Mouse (Mus musculus): ENCODE measurements around the gene Prkaa1.

Gene Prkaa1

DNA sequence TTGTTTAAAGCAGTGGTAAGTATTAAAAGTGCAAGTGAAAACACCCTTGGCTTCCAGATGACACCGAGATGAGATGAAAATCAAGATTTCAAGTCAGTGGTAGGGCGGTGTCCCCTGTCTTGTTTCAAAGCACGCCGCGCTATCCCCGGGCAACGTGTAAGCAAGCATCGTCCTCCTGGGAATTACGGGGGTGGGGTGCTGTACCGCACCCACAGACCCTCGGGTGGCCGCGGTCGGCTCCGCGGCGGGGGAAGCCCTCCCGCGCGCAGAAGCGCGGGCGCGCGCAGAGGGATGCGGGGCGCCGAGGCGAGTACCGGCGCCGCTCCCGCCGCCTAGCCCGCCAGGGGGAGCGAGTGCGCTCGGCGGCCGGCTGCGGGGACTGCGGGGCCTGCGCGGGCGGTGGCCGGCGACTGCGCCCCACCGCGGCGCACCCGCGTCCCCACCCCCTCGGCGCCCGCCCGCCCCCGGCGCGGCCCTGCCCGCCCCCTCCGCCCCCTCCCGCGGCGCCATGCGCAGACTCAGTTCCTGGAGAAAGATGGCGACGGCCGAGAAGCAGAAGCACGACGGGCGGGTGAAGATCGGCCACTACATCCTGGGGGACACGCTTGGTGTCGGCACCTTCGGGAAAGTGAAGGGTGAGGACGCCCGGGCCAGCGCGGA, at the start of gene Prkaa1:
Gene Prkaa1, plus strand, starts transcription at position 501 of the 660 bp plus-strand sequence.
- peak; percentile 80 for DNase-seq (ENCODE audit: low read depth, low spot score)

DNA sequence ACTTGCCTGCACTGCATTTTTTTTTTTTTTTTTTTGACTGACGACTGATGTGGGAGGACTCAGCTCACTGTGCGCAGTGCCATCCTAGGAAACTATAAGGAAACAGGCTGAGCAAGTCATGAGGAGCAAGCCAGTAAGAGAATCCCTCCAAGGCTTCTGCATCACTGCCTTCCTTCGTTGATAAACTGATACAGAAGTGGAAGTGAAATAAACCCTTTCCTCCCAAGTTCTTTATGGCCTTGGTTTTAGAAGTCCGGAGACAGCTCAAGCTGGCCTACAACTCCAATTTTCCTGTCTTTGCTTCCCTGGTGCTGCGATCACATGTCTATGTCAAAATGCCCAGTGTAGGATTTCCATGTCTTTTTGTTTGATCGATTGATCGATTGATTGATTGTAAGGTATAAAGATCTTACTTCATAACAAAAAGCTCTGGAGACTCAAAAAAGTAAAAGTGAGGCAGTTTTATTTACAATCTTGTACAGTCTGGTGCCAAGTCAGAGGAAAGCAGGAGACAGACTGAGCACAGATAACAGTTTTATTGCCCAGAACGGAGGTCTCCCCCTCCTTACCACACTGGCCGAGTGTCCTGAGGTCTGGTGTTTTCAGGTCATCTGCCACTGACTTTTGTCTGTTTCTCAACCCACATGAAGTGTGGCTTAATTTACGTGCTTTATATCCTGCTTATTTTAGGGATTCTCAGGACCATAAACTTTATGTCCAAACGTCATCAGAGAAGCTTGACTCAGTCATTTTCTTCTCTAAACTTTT, 47.9 kb upstream of the Prkaa1 start:
- no peak for DNase-seq (ENCODE audit: low read depth, low spot score)

DNA sequence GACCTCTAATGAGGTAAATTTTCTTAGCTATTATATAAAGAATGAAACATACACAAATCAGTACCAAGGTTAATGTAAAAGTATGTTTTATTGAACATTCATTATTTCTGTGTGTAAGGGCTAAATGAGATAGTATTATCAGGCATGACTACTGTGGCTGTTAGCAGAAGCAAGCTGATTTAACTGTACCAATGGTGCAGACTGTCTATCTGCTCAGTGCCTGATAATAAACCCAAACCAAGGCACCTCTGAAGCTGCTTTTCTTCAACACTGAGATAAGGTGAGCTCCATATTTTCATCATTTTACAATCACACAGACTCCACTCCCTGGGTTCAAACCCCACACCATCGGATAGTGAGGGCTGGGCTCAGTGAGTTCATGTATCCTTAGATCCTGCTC, 46.3 kb upstream of the Prkaa1 start:
- DNase-seq (ENCODE audit: low read depth, low spot score): no peak

DNA sequence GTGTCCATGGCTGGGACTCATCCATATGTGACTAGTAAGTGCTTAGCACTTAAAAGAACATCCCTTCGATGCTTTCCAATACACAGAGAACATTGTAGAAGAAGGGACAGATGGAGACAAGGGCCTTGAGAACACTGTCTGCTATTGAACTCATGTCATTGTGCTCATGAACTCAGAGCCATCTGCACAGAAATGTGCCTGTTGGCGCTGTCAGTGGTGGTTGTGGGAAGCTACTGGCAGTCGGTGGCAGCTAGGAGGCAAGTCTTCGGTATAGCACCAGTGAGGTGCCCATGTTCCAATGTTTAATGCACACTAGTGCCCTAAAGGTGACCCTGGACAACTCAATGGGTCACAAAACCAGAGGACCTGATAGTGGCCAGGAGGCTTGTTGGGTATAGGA, 41.3 kb upstream of the Prkaa1 start:
- DNase-seq (ENCODE audit: low read depth, low spot score): no peak

DNA sequence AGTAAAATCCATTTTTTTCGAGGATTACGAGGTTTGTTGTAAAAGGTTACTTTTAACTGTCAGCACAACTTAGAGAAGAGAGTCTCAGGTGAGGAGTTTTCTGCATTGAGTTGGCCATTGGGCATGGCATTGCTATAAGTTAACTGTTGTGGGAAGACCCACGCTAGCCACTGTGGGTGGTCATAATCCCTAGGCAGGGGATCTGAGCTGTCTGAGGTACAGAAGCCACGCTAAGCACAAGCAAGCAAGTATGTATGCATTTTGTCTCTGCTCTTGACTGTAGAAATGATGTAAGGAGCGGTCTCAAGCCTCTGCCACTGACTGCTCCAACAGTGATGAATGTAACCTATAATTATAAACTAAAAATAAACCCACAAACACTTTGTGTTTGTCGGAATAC, 37.8 kb upstream of the Prkaa1 start:
- no peak for DNase-seq (ENCODE audit: low read depth, low spot score)

DNA sequence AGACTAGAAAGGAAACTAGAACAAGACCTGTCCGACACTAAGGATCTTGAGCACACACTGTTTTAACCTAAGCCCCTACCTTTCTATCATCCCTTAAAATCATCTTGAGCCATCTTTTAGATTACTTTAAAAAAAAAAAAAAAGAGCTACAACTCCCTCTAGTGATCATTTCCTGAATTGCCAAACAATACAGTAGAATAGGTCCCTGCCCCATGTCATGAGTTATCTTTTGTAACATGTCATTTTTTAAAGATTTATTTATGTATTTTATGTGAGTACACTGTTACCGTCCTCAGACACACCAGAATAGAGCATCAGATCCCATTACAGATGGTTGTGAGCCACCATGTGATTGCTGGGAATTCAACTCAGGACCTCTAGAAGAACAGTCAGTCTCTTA, 37.4 kb upstream of the Prkaa1 start:
- DNase-seq (ENCODE audit: low read depth, low spot score): peak; percentile 39

DNA sequence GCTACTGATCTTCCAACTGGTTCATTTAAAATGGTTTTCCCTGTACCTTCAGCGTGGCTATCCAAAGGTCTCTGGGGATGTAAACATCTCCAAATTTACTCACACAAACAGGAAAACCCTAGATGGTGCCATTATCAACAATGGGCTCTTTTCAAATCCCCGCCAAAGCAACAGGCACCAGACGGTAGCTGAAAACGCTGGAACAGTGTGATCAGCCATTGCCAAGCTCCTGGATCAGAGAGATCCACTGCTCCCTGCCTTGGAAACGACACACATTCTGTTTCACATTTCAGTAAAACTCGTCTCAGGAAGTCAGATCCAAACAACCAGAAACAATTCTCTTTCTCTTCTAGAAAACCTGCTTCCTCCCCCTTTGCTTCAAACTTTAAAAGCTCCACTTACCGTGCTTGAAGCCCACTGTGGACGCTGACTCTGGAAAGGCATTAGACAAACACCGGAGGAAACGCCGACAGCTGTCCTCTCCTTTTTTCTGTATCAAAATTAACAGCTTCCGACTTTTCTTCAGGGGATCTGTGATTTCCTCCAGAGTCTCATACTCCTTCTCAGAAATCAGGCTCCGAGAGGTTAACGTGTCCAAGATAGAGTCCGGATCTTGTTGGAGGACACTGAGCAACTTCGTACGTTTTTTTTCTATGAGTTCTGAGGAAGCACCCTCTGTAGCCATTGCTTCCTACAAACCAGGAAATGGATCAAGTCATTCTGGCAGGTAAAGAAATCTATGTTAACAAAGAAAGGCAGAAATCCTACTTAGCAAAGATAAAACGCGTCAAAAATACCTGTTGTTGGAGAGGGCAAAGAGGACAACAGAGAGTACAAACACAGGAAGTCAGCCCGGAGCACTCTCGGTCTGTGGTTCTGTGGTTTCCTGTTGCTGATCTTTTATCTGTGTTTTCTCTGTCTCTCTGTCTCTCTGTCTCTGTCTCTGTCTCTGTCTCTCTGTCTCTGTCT, 35.7 kb upstream of the Prkaa1 start, which contains the start of gene Card6:
Gene Card6, minus strand, starts transcription at position 854 of the 969 bp plus-strand sequence.
- no peak for DNase-seq (ENCODE audit: low read depth, low spot score)

DNA sequence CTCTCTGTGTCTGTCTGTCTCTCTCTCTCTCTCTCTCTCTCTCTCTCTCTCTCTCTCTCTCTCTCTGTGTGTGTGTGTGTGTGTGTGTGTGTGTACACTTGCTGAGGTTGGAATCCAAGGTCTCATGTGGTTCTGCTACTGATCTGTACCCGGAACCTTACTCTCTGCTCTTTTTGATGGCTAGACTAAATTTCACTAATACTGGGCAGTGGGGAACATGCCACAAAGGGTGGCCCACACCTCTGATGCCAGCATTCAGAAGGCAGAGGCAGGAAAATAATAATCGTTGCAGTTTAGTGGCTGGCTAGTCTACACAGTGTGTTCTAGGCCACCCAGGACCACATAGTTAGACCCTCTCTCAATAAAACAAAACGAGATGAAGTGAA, 35.0 kb upstream of the Prkaa1 start:
- no peak for DNase-seq (ENCODE audit: low read depth, low spot score)

DNA sequence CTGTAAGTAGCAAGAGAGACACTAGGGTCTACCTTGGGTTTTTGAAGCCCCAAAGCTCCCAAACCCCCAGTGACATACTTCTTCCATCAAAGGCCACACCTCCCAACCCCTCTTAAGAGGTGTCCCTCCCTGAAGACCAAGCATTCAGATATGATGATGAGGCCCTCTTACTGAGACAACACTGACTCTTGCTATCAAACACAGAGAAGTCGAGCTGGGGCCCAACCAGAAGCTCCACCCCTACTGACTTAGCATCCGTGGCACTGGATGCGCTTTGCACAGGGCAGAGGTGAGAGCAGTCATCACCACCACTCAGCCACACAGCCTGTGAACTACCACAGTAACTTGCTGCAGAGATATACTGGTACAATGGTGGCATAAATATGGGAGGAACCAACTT, 31.0 kb upstream of the Prkaa1 start:
- DNase-seq (ENCODE audit: low read depth, low spot score): no peak

DNA sequence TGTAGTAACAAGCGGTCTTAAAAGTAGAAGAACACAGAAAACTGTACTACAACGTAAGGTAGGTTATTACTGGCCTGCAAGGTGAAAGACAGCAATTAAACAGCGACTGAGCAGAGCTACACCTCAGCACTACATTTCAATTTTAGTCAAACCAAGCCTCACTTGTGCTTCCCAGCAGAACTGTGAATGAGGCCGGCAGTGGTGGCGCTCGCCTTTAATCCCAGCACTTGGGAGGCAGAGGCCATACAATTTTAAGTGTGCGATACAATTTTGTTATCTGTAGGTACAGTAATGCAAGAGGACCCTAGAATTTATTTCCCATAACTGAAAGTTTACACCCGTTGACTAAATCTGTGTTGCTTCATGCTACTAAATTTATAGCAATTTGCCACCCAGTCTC, 28.5 kb upstream of the Prkaa1 start:
- DNase-seq (ENCODE audit: low read depth, low spot score): no peak

DNA sequence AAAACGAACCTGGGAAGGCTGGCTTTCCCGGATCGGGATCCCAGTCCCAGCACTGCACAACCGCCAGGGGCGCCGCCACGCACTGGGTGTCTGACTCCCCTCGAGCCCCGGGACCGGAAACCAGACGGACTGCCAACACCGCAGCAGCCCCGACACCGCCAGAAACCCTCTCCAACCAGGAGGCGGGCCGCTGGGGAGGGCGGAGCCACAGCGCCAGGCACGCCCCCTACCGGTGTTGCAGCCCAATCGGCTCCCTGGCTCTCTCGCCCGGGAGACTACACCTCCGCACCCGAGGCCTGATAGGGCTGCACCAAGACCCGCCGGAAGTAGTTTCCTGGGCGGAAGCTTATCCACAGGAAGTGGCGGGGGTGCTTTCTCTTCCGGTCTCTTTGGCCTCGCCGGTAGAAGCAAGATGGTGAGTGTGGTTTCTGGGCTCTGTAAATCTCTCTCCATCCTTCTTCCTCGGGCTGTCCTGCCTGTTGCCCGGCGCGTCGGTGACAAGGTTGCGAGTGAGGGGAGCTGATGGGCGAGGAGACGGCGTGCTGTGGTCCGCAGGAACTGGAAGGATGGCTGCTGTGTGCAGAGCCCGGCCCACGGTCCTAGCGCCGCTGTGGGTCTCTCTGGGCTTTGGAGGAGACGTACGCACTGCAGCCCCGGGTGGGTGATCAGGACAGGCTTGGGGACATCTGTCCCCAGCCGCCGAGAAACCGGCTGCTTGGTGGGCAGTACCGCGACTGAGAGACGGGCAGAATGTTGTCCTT, 27.2 kb upstream of the Prkaa1 start, which contains the start of gene Rpl37:
Gene Rpl37, plus strand, starts transcription at position 376 of the 761 bp plus-strand sequence.
- DNase-seq (ENCODE audit: low read depth, low spot score): peak; percentile 98

DNA sequence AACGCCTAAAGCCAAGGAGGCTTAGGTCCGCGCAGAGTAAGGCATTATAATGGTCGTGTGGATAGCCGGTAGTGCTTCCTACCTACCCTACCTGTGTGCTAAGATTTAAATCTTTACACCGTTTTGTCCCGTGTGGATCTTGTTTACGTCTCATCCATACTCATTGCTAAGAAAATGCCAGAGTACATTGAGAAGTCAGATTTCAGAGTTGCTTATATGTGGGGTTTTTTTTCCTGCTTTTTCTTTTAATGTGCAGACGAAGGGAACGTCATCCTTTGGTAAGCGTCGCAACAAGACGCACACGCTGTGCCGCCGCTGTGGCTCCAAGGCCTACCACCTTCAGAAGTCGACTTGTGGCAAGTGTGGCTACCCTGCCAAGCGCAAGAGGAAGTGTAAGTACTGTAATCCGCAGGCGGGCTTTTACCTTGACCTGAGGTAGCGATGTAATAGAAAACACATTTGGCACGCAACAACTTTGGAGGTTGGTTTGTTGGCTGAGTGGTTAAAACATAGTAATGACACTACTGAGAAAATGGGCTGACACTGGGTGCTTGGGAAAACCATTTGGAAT, 26.5 kb upstream of the Prkaa1 start:
- DNase-seq (ENCODE audit: low read depth, low spot score): no peak

DNA sequence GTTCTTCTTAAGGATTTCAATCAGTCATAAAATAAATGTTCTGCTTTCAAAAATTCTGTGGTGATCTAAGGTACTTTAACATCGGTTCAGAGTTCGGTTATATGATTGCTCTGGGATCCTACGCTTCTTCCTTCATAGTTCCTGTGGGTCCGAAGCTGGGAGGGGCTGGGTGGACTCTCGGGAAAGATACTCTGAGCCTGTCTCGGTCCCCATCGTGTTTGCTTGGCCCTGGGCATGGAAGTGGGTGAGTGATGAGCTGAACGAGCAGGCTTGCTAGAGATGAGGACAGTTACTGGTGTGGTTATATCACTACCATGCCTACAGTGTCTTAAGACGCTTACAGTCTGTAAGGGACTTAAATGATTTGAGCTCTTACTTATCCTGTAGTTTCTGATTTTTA, 25.0 kb upstream of the Prkaa1 start:
- no peak for DNase-seq (ENCODE audit: low read depth, low spot score)

DNA sequence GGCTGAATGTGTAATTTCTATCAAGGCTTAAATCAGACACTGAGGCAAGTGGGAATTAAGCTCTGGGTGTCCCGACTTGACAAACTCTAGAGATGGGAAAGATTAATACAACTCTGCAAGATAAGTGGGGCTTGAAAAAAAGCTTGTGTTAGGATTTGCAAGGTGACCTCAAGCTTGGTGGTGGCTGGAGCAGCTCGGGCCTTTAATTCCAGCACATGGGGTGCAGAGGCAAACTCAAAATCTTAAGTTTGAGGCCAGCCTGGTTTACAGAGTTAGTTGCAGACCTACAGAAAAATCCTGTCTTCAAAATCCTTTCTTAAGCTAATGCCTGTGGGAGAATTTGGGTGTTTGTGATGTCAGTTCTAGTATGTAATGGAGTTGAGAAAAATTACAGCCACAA, 24.5 kb upstream of the Prkaa1 start:
- no peak for DNase-seq (ENCODE audit: low read depth, low spot score)

DNA sequence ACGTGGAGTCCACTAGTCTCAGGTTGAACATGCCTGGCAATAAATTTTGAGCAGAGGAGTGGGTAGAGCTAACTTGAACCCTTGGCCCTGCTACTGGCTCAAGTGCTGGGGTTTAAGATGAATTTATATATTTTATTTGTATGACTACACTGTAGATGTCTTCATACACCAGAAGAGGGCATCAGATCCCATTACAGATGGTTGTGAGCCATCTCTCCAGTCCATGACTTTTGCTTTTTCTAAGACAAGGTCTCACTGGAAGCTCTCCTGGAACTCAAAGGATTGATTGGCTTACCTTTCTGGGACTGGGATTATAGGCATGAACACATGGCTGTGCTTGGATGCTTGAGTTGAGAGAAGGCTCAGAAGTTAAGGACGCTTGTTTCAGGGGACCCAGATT, 24.0 kb upstream of the Prkaa1 start:
- no peak for DNase-seq (ENCODE audit: low read depth, low spot score)

DNA sequence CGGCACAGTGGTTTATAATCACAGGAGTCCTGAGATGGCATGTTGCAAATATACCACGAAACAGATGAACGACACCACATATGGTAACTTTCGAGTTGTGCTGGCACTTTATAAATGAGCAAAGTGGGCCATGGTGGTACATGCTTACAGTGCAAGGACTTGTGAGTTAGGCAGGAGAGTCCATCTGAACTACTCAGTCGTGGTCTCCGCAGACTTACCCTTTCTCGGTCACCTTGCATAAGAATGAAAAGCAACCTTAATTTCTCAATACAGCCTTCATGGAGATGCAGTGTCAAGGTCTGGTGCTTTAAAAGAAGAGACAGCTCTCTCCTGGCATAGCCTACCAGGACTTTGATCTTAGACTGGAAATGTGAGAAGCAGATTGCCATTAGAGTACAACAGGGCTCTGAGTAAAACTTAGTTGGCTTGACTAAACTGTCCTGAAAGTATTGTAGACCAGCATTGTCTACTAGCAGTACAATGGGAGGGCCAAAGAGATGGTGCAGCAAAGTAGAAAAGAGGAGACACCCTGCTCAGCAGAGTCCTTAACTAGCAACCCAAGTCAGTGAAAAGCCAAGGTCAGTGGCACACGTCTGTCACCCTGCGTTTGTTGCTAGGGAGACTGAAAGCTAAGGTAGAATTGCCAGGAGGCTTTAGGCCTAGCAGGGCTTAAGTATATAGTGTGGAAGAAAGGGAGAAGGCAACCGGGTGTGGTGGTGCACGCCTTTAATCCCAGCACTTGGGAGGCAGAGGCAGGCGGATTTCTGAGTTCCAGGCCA, 21.9 kb upstream of the Prkaa1 start:
- no peak for DNase-seq (ENCODE audit: low read depth, low spot score)

DNA sequence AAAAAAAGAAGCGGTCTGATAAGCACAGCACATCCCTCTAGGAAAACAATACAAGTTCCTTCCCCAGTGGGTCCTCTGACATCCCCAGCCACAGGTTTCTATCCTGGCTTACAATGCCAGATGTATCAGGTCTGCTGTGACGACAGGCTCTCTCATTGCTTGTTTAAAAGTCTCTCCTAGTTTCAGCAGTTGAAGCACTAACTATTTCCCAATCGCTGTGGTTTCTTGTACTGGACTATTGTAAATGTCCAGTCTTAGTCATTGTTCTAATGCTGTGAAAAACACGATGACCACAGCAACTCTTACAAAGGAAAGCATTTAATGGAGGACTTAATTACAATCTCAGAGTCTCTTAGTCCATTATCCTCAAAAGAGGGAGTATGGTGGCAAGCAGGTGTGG, 17.2 kb upstream of the Prkaa1 start:
- DNase-seq (ENCODE audit: low read depth, low spot score): no peak

DNA sequence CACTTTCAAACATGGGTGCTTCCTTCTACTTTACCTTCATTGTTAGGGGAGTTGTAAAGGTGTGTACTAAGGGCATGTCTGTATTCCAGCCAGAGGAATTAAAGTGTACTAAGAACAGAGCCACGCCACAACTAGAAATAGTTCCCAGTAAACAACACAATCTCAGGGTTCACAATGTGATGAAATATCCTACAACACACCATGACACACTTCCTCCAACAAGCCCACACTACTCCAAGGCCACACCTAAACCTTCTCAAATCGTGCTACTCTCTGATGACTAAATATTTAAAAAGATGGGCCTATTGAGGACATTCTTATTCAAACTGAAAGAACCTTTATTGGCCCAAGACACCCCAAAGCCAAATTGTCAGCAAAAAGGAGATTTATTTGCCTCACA, 16.2 kb upstream of the Prkaa1 start:
- no peak for DNase-seq (ENCODE audit: low read depth, low spot score)

DNA sequence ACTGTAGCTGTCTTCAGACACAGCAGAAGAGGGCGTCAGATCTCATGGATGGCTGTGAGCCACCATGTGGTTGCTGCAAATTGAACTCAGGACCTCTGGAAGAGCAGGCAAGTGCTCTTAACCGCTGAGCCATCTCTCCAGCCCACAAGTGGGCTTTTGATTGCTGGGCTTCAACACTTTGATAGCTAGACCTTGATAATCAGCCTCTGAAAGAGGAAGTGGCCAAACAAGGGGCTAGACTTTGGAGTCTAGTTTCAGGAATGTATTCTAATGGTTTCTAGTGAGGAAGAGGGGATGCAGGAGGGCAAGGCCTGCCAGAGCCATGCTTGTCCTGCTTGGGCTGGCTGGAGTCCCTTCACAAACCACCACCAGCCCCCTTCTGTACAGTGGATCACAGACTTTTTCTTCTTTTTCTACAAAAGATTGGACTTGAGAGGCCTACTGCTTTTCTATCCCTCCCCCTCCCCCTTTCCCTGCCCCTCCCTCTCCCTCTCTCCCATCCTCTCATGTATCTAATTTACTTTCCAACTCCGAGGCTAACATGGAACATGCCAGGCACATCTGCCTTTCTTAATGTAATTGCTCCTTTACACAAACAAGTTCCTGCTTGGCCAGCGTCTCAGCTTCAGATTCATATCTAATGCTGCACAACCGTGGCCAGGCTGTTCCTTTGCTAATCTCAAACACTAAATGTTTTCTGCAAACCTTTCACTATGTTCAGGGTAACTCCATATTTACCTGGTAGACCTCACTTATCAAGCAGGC, 15.3 kb upstream of the Prkaa1 start:
- no peak for DNase-seq (ENCODE audit: low read depth, low spot score)
